Mouse (Mus musculus) frontal cortex, postnatal 25 days (tissue): ENCODE measurements around the gene Hcn1.
A peak's percentile ranks its signal among the peaks of the same experiment; 100 is the strongest.

Source experiments
- DNase-seq, 2 experiments: peaks; one replicate each; pipeline ENCODE4 v3.0.0; 2022; ENCODE audit warnings: low spot score in 2 of 2

Hcn1 gene

DNA sequence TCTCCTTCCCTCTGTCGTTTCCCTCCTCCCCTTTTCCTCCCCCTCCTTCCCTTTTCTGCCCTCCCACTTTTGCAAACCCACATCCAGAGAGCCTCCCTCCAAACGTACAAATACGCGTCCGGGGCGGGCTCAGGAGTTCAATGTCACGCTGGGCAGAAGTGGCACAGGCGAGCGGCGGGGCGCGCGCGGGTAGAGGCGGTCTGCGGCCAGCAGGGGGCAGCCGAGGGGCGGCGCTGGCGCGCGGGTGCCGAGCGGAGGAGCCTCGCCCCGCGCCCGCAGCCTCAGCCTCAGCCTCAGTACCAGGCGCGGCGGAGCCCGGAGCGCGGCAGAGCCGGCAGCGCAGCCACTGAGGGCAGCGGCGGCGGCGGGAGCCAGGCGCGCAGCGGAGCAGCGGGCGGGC is at the start of gene Hcn1:
Hcn1 (plus strand) TSS at position 140 of the 400 bp plus-strand sequence.
- peak; percentile 71 to 81 for DNase-seq

GRCm38 (mm10) chr13:117567251-117567650 is 34.9 kb upstream of the Hcn1 start:
- peak; percentile 18 to 35 for DNase-seq

DNA sequence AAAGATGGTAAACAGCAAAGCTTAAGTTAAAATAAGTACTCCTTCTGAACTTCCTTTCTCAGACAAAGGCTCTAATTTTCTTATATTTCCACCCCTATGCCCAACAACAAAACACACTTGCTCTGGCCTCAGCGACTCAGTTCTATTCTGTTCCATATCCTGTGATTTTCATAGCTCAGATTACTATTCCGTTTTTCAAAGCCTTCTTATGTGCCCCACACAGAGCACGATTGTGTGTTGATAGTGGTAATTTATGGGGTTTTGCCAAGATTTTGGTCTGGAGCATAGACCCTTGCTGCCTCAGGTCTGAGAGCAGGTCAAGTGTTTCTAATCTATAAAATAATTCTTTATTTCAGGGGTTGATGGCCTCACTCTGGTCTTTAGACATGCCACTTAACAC is 30.4 kb upstream of the Hcn1 start:
- DNase-seq = no peak

DNA sequence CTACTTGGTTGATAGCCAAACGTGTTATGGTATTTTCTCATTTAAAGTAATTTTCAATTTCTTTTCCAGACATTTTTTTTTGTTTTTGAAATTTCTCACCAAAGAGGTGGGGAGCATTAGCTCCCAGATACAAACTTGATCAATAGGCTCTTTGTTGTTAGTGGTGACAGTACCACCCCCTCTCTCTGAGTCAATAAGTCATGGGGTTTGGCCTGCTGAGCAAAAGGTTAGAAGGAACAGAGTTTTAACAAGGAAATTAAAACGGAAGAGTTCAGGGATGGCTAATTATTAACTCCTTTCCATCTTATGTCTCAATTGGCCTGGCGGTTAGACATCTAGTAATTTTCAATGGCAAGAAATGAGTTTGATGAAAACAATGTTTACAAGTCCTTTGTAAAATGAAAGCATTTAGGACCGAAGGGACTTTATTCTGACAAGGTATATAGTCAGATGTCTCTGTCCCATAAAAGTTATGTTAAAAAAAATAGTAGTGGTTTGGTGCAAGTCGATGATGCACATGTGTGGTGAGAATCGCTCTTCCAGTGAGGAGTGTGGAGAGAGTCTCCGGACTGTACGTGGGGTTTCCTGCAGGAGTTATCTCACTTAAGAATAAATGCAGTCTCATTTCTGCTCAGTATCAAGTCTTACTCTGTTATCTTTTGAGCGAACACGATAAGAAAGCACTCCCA is 7.5 kb upstream of the Hcn1 start:
- DNase-seq = no peak

DNA sequence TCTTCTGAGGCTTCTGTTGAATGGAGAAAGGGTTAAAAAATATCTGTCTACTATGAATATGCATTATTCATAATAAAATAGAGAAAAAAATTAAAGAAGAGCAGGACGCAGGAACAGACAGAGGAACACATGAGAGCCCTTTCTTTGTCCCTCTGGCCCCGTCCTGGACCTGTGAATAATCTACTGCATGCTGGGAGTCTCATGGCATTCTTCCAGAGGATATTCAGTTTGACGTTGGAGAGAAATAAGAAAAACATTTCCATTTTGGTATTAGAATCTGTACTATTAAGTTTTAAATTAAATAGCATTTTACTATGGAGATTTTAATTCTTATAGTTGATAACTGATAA is 7.0 kb upstream of the Hcn1 start:
- no peak for DNase-seq

DNA sequence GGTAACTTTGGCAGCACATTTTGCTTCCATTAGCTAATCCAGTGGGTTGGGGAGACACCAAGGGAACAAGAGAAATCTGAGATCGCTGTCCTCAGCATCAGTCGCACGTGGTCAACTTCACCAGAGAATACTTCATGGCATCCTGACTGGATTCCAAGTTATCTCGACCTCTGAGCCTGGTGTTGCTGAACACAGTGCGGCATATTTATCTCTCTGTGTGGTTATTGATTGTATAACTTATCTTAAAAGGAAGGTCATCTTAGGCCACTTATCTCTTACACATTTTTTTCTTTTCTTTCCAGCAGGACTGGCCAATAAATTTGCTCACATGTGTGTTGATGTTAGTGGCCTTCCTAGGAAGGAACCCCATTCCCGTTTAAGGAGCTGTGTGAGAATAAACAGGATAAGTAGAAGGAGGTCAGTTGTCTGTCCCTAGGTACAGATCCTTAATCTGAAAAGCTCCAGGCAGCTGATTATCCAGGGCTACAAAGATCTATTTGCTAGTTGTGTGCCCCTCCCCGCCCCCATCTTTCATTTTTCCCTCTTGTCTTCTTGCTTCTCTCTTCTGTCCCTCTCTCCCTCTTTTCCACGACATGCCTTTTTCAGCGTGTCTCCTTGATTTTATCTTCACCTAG is 672 bp upstream of the Hcn1 start:
- DNase-seq = no peak

- DNase-seq = peak; percentile 20 to 23
Measured at GRCm38 (mm10) chr13:117602617-117603358, 668 bp downstream of the Hcn1 start.

- no peak for DNase-seq
Measured at GRCm38 (mm10) chr13:117603421-117603820, 1.3 kb downstream of the Hcn1 start.

- DNase-seq = no peak
Measured at GRCm38 (mm10) chr13:117604073-117604472, 2.0 kb downstream of the Hcn1 start.

DNA sequence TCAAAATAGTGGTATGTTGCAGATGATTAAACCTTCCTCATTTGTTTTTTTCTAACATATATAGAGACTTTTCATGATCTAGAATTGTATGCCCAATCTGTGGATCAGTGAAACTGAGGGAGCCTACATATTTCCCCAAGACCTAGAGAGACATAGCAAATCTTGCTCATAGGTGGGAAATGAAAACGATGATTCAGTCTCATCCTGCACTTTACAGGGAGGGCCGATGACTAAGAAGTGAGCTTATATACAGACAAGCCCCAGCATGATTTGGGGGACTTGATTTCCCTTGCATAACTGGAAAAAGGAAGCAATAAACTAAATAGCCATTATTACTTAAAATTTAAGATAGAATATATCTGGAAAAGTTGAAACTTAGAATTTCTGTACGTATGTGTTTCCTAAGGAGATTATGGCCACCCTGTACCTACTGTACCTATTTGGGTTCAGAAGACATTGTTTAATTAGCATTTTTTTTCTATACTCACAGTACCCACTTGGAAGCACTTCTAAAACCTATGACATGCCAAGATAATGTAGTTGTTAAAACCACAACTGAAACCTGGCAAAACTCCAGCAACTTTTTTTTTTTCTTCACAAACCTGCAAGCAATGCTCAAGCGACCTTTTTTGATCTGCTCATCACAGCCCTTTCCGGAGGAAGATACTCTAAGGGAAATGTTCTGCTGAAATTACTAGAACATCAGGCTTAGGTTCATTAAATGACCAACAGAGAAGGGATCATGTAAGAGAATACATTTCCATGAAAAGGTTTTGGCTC is 3.0 kb downstream of the Hcn1 start:
- no peak for DNase-seq

GRCm38 (mm10) chr13:117611881-117612280 is 9.8 kb downstream of the Hcn1 start:
- DNase-seq = no peak

- no peak for DNase-seq
Measured at GRCm38 (mm10) chr13:117619544-117619943, 17.4 kb downstream of the Hcn1 start.

DNA sequence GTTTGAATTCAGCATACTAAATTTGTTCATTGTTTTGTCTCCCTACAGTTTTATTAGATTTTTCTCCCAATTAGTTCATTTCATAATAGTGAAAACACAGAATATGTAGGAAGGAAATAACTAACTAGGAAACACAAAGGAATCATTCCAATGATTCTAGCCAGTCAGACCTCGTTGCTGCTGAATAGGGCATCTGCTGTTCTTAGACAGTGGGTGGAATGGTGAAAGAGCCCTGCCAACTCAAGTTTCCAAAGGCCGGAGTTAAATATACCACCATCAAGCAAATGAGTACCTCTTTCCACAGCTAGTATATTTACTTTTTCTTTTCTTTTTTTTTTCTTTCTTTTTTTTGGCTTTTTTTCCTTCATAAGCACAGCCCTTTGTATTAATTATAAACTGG is 55.4 kb downstream of the Hcn1 start:
- DNase-seq = no peak

DNA sequence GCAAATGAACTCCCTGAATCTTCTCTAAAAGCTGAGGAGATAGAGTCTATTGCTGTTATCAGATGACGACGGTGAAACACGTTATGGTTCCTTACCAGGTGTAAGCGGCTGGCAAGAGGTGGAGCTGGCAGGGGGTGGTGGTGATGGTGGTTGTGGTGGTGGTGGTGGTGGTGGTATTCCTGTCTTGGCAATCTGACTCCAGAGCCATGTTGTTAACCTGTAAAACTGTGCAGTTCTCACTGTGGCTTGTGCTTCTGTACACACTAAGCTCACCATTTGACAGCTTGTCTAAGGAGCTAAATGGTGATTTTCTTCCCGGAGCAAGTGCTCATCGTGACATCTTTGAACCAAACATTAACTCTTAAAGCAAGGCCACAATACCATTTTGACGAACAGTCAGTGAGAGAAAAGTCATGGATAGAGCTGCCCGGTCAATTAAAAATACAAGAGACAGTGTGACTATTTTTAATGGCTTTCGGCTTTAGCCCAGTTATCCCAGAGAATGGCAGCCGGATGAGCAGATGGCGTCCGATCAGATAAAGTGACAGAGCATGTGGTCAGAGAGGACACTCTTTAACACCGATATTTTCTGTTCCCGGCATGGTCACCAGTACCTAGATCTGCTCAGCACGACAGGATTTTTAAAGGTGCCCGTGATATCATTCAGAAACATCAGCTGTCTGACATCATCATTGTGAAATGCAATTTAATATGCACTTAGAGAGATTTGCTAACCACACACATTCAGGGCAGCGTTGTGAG is 56.5 kb downstream of the Hcn1 start:
- no peak for DNase-seq

DNA sequence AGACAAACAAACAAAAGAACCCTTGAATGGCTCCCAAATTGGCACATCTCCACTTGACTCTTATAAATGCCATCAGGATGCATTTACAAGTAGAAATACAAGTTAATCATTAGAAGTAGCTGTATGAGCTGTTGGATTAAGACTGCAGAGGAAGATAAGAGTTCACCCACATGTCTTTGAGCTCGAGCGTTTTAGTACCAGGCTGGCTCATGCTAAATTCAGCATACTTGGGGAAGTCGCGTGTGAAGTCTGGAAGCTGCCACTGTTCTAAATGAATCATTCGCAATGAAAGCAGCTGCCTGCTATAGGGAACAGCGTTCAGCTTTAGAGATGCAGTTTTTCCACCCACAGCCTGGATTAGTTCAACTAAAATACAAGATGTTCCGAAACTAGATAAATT is 57.4 kb downstream of the Hcn1 start:
- DNase-seq = peak; percentile 12 to 46

DNA sequence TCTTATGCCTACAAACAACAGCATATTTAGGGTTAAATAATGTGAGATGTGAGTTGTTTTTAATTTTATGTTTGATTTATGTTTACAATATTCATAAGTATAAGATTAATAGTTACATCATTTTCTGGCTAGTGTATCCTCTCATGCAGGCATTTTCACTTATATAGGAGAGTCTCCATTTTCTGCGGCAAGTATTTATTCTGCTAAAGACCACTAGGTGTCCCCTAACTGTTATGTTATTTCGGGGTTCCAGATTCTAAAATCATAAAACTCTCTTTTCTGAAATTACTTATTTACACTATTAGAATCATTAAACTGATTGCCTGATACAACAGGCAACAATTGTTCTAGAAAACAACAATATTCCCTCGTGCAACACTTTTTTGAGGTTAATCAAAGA is 60.5 kb downstream of the Hcn1 start:
- no peak for DNase-seq

GRCm38 (mm10) chr13:117669303-117669702 is 67.2 kb downstream of the Hcn1 start:
- no peak for DNase-seq

- DNase-seq = no peak
Measured at GRCm38 (mm10) chr13:117671851-117672250, 69.7 kb downstream of the Hcn1 start.

- no peak for DNase-seq
Measured at GRCm38 (mm10) chr13:117676418-117676817, 74.3 kb downstream of the Hcn1 start.

GRCm38 (mm10) chr13:117687670-117688069 is 85.5 kb downstream of the Hcn1 start:
- no peak for DNase-seq

DNA sequence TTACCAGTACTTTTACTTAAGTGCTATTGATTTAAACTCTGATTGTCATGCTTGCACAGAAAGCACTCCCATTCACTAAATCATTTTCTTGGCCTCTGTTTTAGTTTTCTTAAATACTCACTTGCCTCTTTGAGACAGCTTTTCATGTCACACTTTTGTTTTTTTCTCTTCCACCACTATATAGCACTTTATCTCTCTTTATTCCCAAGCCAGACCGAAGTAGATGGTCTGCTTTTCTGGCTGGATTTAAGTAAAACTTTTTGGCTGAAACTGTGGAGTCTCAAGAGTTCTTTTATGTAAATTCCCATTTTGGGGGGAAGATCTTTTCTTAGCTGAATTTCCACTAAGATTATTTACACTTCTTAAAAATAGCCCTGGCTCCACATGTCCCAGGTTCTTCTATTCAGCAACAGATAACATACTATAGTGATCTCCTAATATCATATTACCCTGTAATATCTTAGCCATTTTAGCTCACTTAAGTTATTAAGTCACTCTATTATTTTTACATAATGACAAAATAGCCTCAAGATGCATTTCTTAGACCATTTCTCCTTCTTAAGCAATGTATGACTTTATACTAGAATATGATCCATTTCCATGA is 92.7 kb downstream of the Hcn1 start:
- no peak for DNase-seq
